Mouse (Mus musculus) lung, embryonic 16.5 days (tissue): ENCODE measurements around the gene Akap2. TPM values are rescaled to one million over a fixed set of nuclear protein-coding genes. Genes with fewer than 3 reads are reported as not detected.

ENCODE experiments used
- ATAC-seq: fragments of 200-750 bp; cut with Nextera tagmentation; 2 replicates; pipeline ENCODE4 v1.8.0; 2017; ENCODE audit warnings: low read depth, mild to moderate bottlenecking, moderate library complexity
- H3K27ac ChIP-seq: fragments of 300-500 bp; sonication (generic); 2 replicates; pipeline ENCODE4 v1.5.1; 2014; ENCODE audit warnings: mild to moderate bottlenecking, control low read depth, low read length
- H3K27me3 ChIP-seq: fragments of 300-500 bp; sonication (generic); 2 replicates; pipeline ENCODE4 v1.6.1; 2014; ENCODE audit warnings: low read depth, low read length, mixed read lengths; ENCODE audit not compliant: control insufficient read depth, insufficient read depth
- H3K36me3 ChIP-seq: fragments of 300-500 bp; sonication (generic); 2 replicates; pipeline ENCODE4 v1.6.1; 2014; ENCODE audit warnings: low read length; ENCODE audit not compliant: control insufficient read depth, insufficient read depth
- H3K4me1 ChIP-seq: fragments of 300-500 bp; sonication (generic); replicated peaks from 2 replicates; pipeline ENCODE4 v1.6.1; 2014; ENCODE audit warnings: low read length, mixed read lengths; ENCODE audit not compliant: control insufficient read depth, insufficient read depth
- H3K4me2 ChIP-seq: fragments of 300-500 bp; sonication (generic); 2 replicates; pipeline ENCODE4 v1.6.1; 2014; ENCODE audit warnings: low read depth, low read length, control low read depth
- H3K4me3 ChIP-seq: fragments of 300-500 bp; sonication (generic); 2 replicates; pipeline ENCODE4 v1.5.1; 2014; ENCODE audit warnings: mild to moderate bottlenecking, low read length, control low read depth
- H3K9ac ChIP-seq: fragments of 300-500 bp; sonication (generic); 2 replicates; pipeline ENCODE4 v1.6.1; 2014; ENCODE audit warnings: low read length, control low read depth
- H3K9me3 ChIP-seq: fragments of 300-500 bp; sonication (generic); 2 replicates; pipeline ENCODE4 v1.6.1; 2016; ENCODE audit warnings: low read length; ENCODE audit not compliant: control insufficient read depth
- WGBS: fragments of 180-500 bp; shearing (Covaris S2); extraction: QIAGEN DNeasy Blood & Tissue Kit; methylation state at CpG from one replicate; pipeline ENCODE4 v1.1.7; 2014; 5-methylcytosine and 5-hydroxymethylcytosine counted together
- polyA plus RNA-seq: library from polyadenylated mRNA; unstranded; fragments of >200 nt; fragmentation: Nextera tagmentation; extraction: Ambion mirVana; gene quantifications from 2 replicates; pipeline ENCODE4 v1.2.1, GENCODE M21; 2015

Gene Akap2
- polyA plus RNA-seq, 1 experiment from 2014 or later, result 44.4 TPM

- WGBS, result 67% methylated on average over 12 of the region's 12 CpGs
- Histone ChIP-seq H3K4me1 (peaks cover 7% of the 10 kb centered on the region; the same call in 1 of the 2 replicates), H3K4me2 (no peak overlapping the region), H3K9me3 (no peaks in the 10 kb centered on the region), H3K4me3 (no peak overlapping the region), H3K9ac (no peak overlapping the region), H3K27me3 (no peaks in the 10 kb centered on the region), H3K27ac (no peak overlapping the region), H3K36me3 (no peaks in the 10 kb centered on the region)
- no peak for ATAC-seq
Measured at GRCm38 (mm10) chr4:57681511-57681910, 35.9 kb upstream of the Akap2 start.

GRCm38 (mm10) chr4:57682341-57682740 is 35.1 kb upstream of the Akap2 start:
- no peak for ATAC-seq
- H3K9me3 ChIP-seq, result no peaks in the 10 kb centered on the region
- no peak overlapping the region for H3K27ac ChIP-seq
- H3K36me3 ChIP-seq, result no peaks in the 10 kb centered on the region
- WGBS, result 92% methylated on average over 2 of the region's 2 CpGs
- H3K4me3 ChIP-seq, result no peak overlapping the region
- no peak overlapping the region for H3K9ac ChIP-seq
- no peaks in the 10 kb centered on the region for H3K27me3 ChIP-seq
- no peak overlapping the region for H3K4me2 ChIP-seq
- H3K4me1 ChIP-seq, result peaks cover 7% of the 10 kb centered on the region; the same call in 1 of the 2 replicates

DNA sequence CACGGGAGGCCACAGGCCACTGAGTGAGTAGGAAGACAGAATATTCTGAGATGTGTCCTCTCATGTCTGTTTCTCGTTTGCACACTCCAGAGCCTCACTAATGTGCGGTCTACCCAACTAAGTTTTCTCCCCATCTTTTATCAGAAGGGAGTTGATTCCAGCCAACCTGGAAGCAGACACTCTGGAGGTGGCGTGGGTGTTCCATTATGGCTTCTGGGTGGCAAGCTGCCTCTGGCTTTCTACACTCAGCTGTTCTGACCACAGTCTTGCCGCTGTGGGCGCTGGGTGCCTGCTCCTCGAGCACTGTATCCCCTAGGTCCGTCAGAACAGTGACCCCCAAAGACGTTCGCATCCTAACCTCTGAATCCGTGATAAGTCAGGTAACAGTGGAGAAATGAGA is 34.5 kb upstream of the Akap2 start:
- Histone ChIP-seq H3K4me2 (no peak overlapping the region), H3K36me3 (no peaks in the 10 kb centered on the region), H3K4me1 (peaks cover 7% of the 10 kb centered on the region; the same call in 1 of the 2 replicates), H3K27ac (no peak overlapping the region), H3K9me3 (no peaks in the 10 kb centered on the region), H3K9ac (no peak overlapping the region), H3K27me3 (no peaks in the 10 kb centered on the region), H3K4me3 (no peak overlapping the region)
- WGBS, result 77% methylated on average over 11 of the region's 11 CpGs
- ATAC-seq, result no peak

- Histone ChIP-seq H3K36me3 (0 out of 2 replicates have a peak, but pooled peaks cover 5% of the 10 kb centered on the region), H3K9ac (no peak overlapping the region), H3K4me2 (no peak overlapping the region), H3K4me1 (peaks cover 4% of the 10 kb centered on the region; the same call in 1 of the 2 replicates), H3K27me3 (no peaks in the 10 kb centered on the region), H3K27ac (no peak overlapping the region), H3K4me3 (no peak overlapping the region), H3K9me3 (no peaks in the 10 kb centered on the region)
- ATAC-seq, result peak; percentile 54; the same call in 1 of the 2 replicates
- 57% methylated on average over 12 of the region's 12 CpGs for WGBS
Measured at GRCm38 (mm10) chr4:57684676-57685215, 32.7 kb upstream of the Akap2 start.

DNA sequence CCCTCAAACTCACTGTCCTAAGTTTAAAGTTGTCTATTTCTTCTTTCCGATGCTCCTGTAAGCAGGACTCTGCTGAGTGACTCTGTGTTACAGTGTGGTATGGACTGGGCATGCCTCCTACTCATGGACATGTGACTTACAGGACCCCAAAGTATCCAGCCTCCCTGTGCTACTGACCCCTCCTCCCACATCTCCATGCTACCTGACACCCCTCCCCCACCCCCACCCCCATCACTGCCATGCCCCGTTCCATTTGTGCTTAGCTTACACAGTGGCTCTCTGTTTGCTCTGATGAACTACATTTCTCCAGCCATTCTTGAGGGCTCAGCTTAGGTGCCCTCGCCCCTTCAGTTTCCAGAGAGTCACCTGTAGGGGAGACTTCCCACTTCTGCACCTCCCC is 30.7 kb upstream of the Akap2 start:
- no peak overlapping the region for H3K27ac ChIP-seq
- H3K9me3 ChIP-seq, result no peaks in the 10 kb centered on the region
- H3K27me3 ChIP-seq, result no peaks in the 10 kb centered on the region
- no peaks in the 10 kb centered on the region; the same call in 1 of the 2 replicates for H3K4me1 ChIP-seq
- 0 out of 2 replicates have a peak, but pooled peaks cover 5% of the 10 kb centered on the region for H3K36me3 ChIP-seq
- no peak overlapping the region for H3K4me2 ChIP-seq
- no peak overlapping the region for H3K4me3 ChIP-seq
- WGBS, result 67% methylated on average over 3 of the region's 3 CpGs
- ATAC-seq, result no peak
- H3K9ac ChIP-seq, result no peak overlapping the region

GRCm38 (mm10) chr4:57687583-57687982 is 29.9 kb upstream of the Akap2 start:
- Histone ChIP-seq H3K9me3 (no peaks in the 10 kb centered on the region), H3K4me1 (no peaks in the 10 kb centered on the region; the same call in 1 of the 2 replicates), H3K27me3 (no peaks in the 10 kb centered on the region), H3K27ac (no peak overlapping the region), H3K4me2 (no peak overlapping the region), H3K9ac (no peak overlapping the region), H3K4me3 (no peak overlapping the region), H3K36me3 (0 out of 2 replicates have a peak, but pooled peaks cover 8% of the 10 kb centered on the region)
- WGBS, result 63% methylated on average over 3 of the region's 3 CpGs
- no peak for ATAC-seq

DNA sequence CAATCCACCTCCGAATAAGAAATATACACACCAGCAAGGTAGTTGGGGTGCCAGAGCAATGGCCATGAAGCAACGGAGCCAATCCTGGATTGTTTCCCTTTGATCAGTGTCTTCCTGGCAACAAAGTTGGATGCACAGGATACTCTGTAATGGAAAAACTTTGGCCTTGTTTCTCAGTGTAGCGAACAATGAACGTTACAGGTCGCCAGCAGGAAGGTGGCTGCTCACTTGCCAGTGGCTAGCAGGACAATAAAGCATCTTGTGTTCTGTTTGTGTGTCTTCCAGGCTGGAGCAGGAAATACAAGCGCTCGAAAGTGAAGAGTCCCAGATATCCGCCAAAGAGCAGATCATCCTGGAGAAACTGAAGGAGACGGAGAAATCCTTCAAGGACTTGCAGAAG is 29.3 kb upstream of the Akap2 start:
- Histone ChIP-seq H3K27ac (no peak overlapping the region), H3K27me3 (no peaks in the 10 kb centered on the region), H3K4me1 (no peaks in the 10 kb centered on the region; the same call in 1 of the 2 replicates), H3K4me3 (no peak overlapping the region), H3K9me3 (no peaks in the 10 kb centered on the region), H3K4me2 (no peak overlapping the region), H3K36me3 (0 out of 2 replicates have a peak, but pooled peaks cover 8% of the 10 kb centered on the region), H3K9ac (no peak overlapping the region)
- WGBS, result 69% methylated on average over 9 of the region's 9 CpGs
- no peak for ATAC-seq

- Histone ChIP-seq H3K9ac (no peak overlapping the region), H3K4me3 (no peak overlapping the region), H3K4me2 (no peak overlapping the region), H3K36me3 (0 out of 2 replicates have a peak, but pooled peaks cover 8% of the 10 kb centered on the region), H3K9me3 (no peaks in the 10 kb centered on the region), H3K27ac (no peak overlapping the region), H3K4me1 (no peaks in the 10 kb centered on the region), H3K27me3 (no peaks in the 10 kb centered on the region)
- no peak for ATAC-seq
- 67% methylated on average over 6 of the region's 6 CpGs for WGBS
Measured at GRCm38 (mm10) chr4:57690001-57690400, 27.5 kb upstream of the Akap2 start.

DNA sequence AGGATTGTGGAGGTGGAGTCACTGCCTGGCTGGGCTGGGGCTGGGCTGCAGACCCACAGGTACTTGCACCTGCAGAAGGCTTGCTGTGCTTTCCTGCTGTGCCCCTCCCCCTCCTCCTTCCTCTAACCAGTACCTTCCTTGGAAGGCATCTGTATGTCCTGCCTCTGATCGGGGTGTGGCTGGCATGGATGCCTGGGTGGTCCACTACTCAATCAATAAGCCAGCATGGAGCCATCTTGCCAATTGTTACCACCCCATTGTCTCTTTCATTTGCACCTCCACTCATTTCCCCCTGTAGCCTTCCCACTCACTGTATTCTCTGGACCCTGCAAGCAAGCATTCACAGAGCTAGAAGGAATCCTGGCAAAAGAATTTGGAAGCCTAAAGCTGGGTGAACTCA is 26.7 kb upstream of the Akap2 start:
- H3K27ac ChIP-seq, result no peak overlapping the region
- H3K4me1 ChIP-seq, result no peaks in the 10 kb centered on the region
- ATAC-seq, result no peak
- no peak overlapping the region for H3K4me2 ChIP-seq
- no peak overlapping the region for H3K9ac ChIP-seq
- 47% methylated on average over 1 of the region's 1 CpGs for WGBS
- 0 out of 2 replicates have a peak, but pooled peaks cover 8% of the 10 kb centered on the region for H3K36me3 ChIP-seq
- H3K9me3 ChIP-seq, result no peaks in the 10 kb centered on the region
- H3K27me3 ChIP-seq, result no peaks in the 10 kb centered on the region
- H3K4me3 ChIP-seq, result no peak overlapping the region
